Mouse (Mus musculus) embryonic facial prominence, embryonic 13.5 days (tissue): ENCODE data around the gene Polr1d. TPM values are rescaled to one million over a fixed set of nuclear protein-coding genes. Genes with fewer than 3 reads are reported as not detected.

Source experiments
- ATAC-seq: fragments of 200-750 bp; cut with Nextera tagmentation; 2 replicates; pipeline ENCODE4 v1.8.0; 2017; ENCODE audit warnings: low read depth; ENCODE audit not compliant: insufficient number of reproducible peaks, insufficient read depth, low FRiP score, low TSS enrichment
- H3K27ac ChIP-seq: fragments of 300-500 bp; sonication (generic); 2 replicates; pipeline ENCODE4 v1.5.1; 2015; ENCODE audit warnings: moderate library complexity, mild to moderate bottlenecking, inconsistent platforms
- H3K27me3 ChIP-seq: fragments of 300-500 bp; sonication (generic); 2 replicates; pipeline ENCODE4 v1.6.1; 2015; ENCODE audit warnings: mild to moderate bottlenecking, inconsistent platforms
- H3K36me3 ChIP-seq: fragments of 300-500 bp; sonication (generic); 2 replicates; pipeline ENCODE4 v1.6.1; 2015; ENCODE audit warnings: mild to moderate bottlenecking, inconsistent platforms
- H3K4me1 ChIP-seq: fragments of 300-500 bp; sonication (generic); 2 replicates; pipeline ENCODE4 v1.6.1; 2015; ENCODE audit warnings: inconsistent platforms
- H3K4me2 ChIP-seq: fragments of 300-500 bp; sonication (generic); 2 replicates; pipeline ENCODE4 v1.6.1; 2015; ENCODE audit warnings: moderate library complexity, mild to moderate bottlenecking, inconsistent platforms
- H3K4me3 ChIP-seq: fragments of 300-500 bp; sonication (generic); 2 replicates; pipeline ENCODE4 v1.5.1; 2015; ENCODE audit warnings: mild to moderate bottlenecking, inconsistent platforms
- H3K9ac ChIP-seq: fragments of 300-500 bp; sonication (generic); 2 replicates; pipeline ENCODE4 v1.6.1; 2015; ENCODE audit warnings: mild to moderate bottlenecking, inconsistent platforms
- H3K9me3 ChIP-seq: fragments of 300-500 bp; sonication (generic); 2 replicates; pipeline ENCODE4 v1.6.1; 2016; ENCODE audit warnings: inconsistent platforms
- WGBS: fragments of 180-500 bp; shearing (Covaris S2); methylation state at CpG from one replicate; pipeline ENCODE4 v1.1.7; 2015; ENCODE audit warnings: mixed read lengths; 5-methylcytosine and 5-hydroxymethylcytosine counted together
- polyA plus RNA-seq: library from polyadenylated mRNA; unstranded; fragments of >200 nt; fragmentation: Nextera tagmentation; extraction: Ambion mirVana; gene quantifications from 2 replicates; pipeline ENCODE4 v1.2.1, GENCODE M21; 2015

Polr1d gene
- polyA plus RNA-seq, 1 experiment from 2014 or later, result 127 TPM

- ATAC-seq, result no peak
- WGBS, result 78% methylated on average over 10 of the region's 10 CpGs
- no peaks in the 10 kb centered on the region for H3K9me3 ChIP-seq
- H3K4me1 ChIP-seq, result peaks cover 15% of the 10 kb centered on the region; the same call in 1 of the 2 replicates
- no peaks in the 10 kb centered on the region for H3K27me3 ChIP-seq
- H3K4me2 ChIP-seq, result no peak overlapping the region
- H3K4me3 ChIP-seq, result no peak overlapping the region
- H3K9ac ChIP-seq, result no peak overlapping the region
- H3K27ac ChIP-seq, result no peak overlapping the region
- H3K36me3 ChIP-seq, result no peaks in the 10 kb centered on the region
Observed at GRCm38 (mm10) chr5:147056712-147057290, 20.0 kb upstream of the Polr1d start.

GRCm38 (mm10) chr5:147057626-147058414 is 19.0 kb upstream of the Polr1d start:
- Histone ChIP-seq H3K9ac (no peak overlapping the region), H3K4me3 (no peak overlapping the region), H3K27me3 (no peaks in the 10 kb centered on the region), H3K36me3 (no peaks in the 10 kb centered on the region), H3K27ac (no peak overlapping the region), H3K4me1 (peaks cover 11% of the 10 kb centered on the region; the same call in 1 of the 2 replicates), H3K9me3 (no peaks in the 10 kb centered on the region), H3K4me2 (no peak overlapping the region)
- no peak for ATAC-seq
- WGBS, result 79% methylated on average over 9 of the region's 9 CpGs

DNA sequence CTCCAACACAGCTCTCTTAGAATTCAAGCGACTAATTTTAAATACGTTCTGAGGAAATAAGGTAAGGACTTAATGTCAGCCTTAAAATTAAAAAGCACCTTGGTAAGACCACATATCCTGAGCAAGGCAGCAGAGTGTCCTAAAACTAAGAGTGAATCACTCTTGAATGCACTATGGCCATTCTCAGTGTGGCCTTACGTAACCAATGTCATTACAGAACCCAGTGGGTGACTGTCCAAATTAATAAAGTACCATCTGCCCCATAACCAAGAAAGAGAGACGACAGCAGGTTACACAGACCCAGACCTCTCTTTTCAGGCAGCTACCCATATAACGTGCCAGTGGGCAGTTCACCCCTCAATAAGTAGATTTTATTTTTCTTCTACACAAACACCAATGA is 18.2 kb upstream of the Polr1d start:
- Histone ChIP-seq H3K4me3 (no peak overlapping the region), H3K36me3 (no peaks in the 10 kb centered on the region), H3K27me3 (no peaks in the 10 kb centered on the region), H3K4me2 (no peak overlapping the region), H3K4me1 (peaks cover 13% of the 10 kb centered on the region), H3K9ac (no peak overlapping the region), H3K27ac (no peak overlapping the region), H3K9me3 (no peaks in the 10 kb centered on the region)
- 90% methylated on average over 5 of the region's 5 CpGs for WGBS
- ATAC-seq, result no peak

DNA sequence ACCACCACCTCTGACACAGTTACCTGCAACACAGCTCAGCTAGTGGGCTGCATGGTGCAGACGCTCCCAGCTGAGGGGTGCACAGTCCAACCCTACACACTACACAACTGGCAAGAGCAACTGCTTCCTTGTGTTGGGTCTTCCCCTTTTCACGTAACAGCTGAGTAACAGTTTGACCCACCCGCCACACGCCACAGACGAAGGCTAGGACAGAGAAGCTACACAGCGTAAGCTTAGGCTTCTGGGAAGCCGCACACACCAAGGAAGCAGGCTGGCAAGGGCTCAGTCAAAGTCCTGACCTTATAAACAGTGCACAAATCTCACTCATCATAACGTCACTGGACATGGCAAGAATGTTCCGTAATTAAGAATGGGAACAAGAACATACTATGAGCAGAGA is 17.5 kb upstream of the Polr1d start:
- WGBS, result 89% methylated on average over 9 of the region's 9 CpGs
- Histone ChIP-seq H3K4me3 (no peak overlapping the region), H3K27me3 (no peaks in the 10 kb centered on the region), H3K9me3 (no peaks in the 10 kb centered on the region), H3K9ac (no peak overlapping the region), H3K4me1 (peaks cover 17% of the 10 kb centered on the region), H3K27ac (no peak overlapping the region), H3K4me2 (no peak overlapping the region), H3K36me3 (no peaks in the 10 kb centered on the region)
- no peak for ATAC-seq

GRCm38 (mm10) chr5:147060024-147060423 is 16.8 kb upstream of the Polr1d start:
- WGBS, result 92% methylated on average over 2 of the region's 2 CpGs
- no peaks in the 10 kb centered on the region for H3K36me3 ChIP-seq
- no peak overlapping the region for H3K27ac ChIP-seq
- ATAC-seq, result no peak
- H3K9me3 ChIP-seq, result no peaks in the 10 kb centered on the region
- no peak overlapping the region for H3K9ac ChIP-seq
- no peak overlapping the region for H3K4me3 ChIP-seq
- H3K27me3 ChIP-seq, result no peaks in the 10 kb centered on the region
- H3K4me2 ChIP-seq, result no peak overlapping the region
- H3K4me1 ChIP-seq, result peaks cover 18% of the 10 kb centered on the region

DNA sequence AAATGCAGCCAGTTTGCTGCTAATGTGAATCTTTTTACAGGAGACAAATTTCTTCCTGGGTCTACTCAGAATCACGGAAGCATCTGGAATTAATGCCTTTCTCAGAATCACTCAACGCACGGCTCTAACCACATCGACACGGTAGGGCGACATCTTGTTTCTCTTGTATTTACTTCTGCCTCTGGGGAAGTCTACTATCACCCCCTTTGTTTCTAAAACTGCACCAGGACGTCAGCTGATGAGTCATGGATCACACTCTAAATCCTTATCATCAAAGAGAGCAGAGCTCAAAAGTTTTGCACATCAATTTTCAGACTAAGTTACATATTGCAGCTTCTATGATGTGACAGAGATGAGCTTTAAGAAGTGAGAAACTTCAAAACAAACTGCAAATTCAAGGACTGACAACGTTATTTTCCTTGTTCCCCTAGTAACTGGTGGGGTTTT is 13.6 kb upstream of the Polr1d start:
- Histone ChIP-seq H3K9me3 (no peaks in the 10 kb centered on the region), H3K27me3 (no peaks in the 10 kb centered on the region), H3K27ac (no peak overlapping the region), H3K4me1 (peaks cover 18% of the 10 kb centered on the region), H3K4me2 (peak overlapping the region; percentile 23), H3K9ac (no peak overlapping the region), H3K4me3 (no peak overlapping the region), H3K36me3 (no peaks in the 10 kb centered on the region)
- WGBS, result 33% methylated on average over 8 of the region's 8 CpGs
- ATAC-seq, result no peak

GRCm38 (mm10) chr5:147066129-147066528 is 10.7 kb upstream of the Polr1d start:
- Histone ChIP-seq H3K27ac (no peak overlapping the region), H3K9me3 (no peaks in the 10 kb centered on the region), H3K36me3 (no peaks in the 10 kb centered on the region), H3K4me1 (peaks cover 33% of the 10 kb centered on the region), H3K27me3 (no peaks in the 10 kb centered on the region), H3K9ac (no peak overlapping the region), H3K4me3 (no peak overlapping the region), H3K4me2 (no peak overlapping the region)
- no peak for ATAC-seq
- WGBS, result 52% methylated on average over 4 of the region's 4 CpGs

GRCm38 (mm10) chr5:147066965-147067364 is 9.9 kb upstream of the Polr1d start:
- 62% methylated on average over 5 of the region's 5 CpGs for WGBS
- Histone ChIP-seq H3K9me3 (no peaks in the 10 kb centered on the region), H3K36me3 (no peaks in the 10 kb centered on the region), H3K4me1 (peaks cover 33% of the 10 kb centered on the region), H3K27ac (no peak overlapping the region), H3K9ac (no peak overlapping the region), H3K4me2 (no peak overlapping the region), H3K27me3 (no peaks in the 10 kb centered on the region), H3K4me3 (no peak overlapping the region)
- ATAC-seq, result no peak

GRCm38 (mm10) chr5:147068876-147069275 is 8.0 kb upstream of the Polr1d start:
- 81% methylated on average over 5 of the region's 5 CpGs for WGBS
- Histone ChIP-seq H3K27ac (no peak overlapping the region), H3K4me2 (no peak overlapping the region), H3K9ac (no peak overlapping the region), H3K27me3 (no peaks in the 10 kb centered on the region), H3K4me3 (no peak overlapping the region), H3K9me3 (no peaks in the 10 kb centered on the region), H3K36me3 (no peaks in the 10 kb centered on the region), H3K4me1 (peaks cover 20% of the 10 kb centered on the region)
- no peak for ATAC-seq

- no peaks in the 10 kb centered on the region for H3K36me3 ChIP-seq
- no peak overlapping the region for H3K4me2 ChIP-seq
- H3K4me3 ChIP-seq, result no peak overlapping the region
- H3K27ac ChIP-seq, result no peak overlapping the region
- WGBS, result 76% methylated on average over 16 of the region's 16 CpGs
- peaks cover 28% of the 10 kb centered on the region for H3K4me1 ChIP-seq
- no peaks in the 10 kb centered on the region for H3K27me3 ChIP-seq
- H3K9ac ChIP-seq, result no peak overlapping the region
- no peaks in the 10 kb centered on the region for H3K9me3 ChIP-seq
- no peak for ATAC-seq
Observed at GRCm38 (mm10) chr5:147070791-147071516, 5.9 kb upstream of the Polr1d start.

DNA sequence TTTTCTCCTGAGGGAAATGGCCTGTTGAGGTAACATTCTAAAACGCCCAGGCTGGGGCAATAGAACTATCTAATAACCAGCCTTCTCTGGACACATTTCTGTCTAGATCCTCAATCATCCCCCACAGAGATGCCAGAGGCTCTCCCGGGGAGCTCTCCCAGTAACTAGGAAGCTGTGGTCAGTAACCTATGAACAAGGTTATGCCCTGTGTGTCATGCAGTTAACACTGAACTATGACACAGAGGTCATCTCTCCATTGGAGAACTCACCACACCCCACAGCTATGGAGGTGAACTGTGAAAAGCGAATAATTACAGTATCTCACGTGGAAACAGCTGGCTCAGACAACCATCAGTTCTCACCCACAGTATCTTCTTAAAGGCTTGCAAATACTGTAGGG is 5.0 kb upstream of the Polr1d start:
- Histone ChIP-seq H3K27ac (no peak overlapping the region), H3K4me3 (no peak overlapping the region), H3K36me3 (no peaks in the 10 kb centered on the region), H3K9ac (no peak overlapping the region), H3K4me1 (peaks cover 28% of the 10 kb centered on the region), H3K27me3 (no peaks in the 10 kb centered on the region), H3K4me2 (no peak overlapping the region), H3K9me3 (no peaks in the 10 kb centered on the region)
- WGBS, result 61% methylated on average over 4 of the region's 4 CpGs
- no peak for ATAC-seq
